ENCODE assay signal across 15 mouse cellular contexts in the genomic region with DNA sequence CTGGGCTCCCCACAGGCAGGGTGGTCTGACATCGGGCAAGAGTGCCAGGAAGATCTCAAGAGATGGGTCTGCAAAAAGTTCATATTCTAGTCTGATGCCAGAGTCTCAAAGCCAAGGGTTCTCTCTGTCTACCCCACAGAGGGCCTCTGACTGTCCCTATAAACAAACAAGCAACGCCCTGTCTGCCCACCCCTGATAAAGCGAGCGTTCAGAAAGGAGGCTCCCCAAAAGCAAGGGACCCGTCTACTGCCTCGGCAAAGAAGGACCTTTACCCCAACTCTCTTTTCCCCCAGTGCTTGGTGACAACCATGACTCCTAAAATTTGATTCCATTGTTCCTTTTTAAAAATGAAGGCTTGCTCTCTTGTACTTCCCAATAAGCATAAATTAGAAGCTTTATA. TPM values are rescaled to one million over a fixed set of nuclear protein-coding genes. Genes with fewer than 3 reads are reported as not detected.
DNase-seq lines count a peak whose midpoint lies in the region; ATAC-seq lines count a peak whose summit lies in the region.
"Had no signal": no experiment of that assay in that cellular context is flagged by ENCODE, and none has a peak within 500 bp of the region (broad histone marks: within the 10 kb centered on the region; RNA-seq: fewer than 3 reads in every experiment).

Ermap (minus strand) TSS at position 148 of the 400 bp plus-strand sequence.

- no peak within 1 kb of the TSS for H3K9ac ChIP-seq in hindbrain, embryonic 11.5 days (ENCODE audit: low read depth, low read length)
- no peak within 1 kb of the TSS for H3K9ac ChIP-seq in hindbrain, embryonic 16.5 days (ENCODE audit: low read depth, low read length)
- peak within 1 kb of the TSS; percentile 89 for H3K9ac ChIP-seq in liver, embryonic 11.5 days (ENCODE audit: low read depth, low read length)
- H3K9ac ChIP-seq in neural tube, embryonic 15.5 days (replicated peaks): no peak within 1 kb of the TSS
- H3K9ac ChIP-seq: hindbrain, embryonic 14.5 days; limb, embryonic 12.5 days had no signal

- no peaks in the 10 kb centered on the region for H3K9me3 ChIP-seq in hindbrain, embryonic 11.5 days (ENCODE audit: control insufficient read depth, low read length)
- no peaks in the 10 kb centered on the region for H3K9me3 ChIP-seq in hindbrain, embryonic 16.5 days (ENCODE audit: control insufficient read depth, low read length)
- no peaks in the 10 kb centered on the region for H3K9me3 ChIP-seq in liver, embryonic 11.5 days (ENCODE audit: control insufficient read depth, low read length)
- no peaks in the 10 kb centered on the region for H3K9me3 ChIP-seq in neural tube, embryonic 15.5 days (replicated peaks)
- H3K9me3 ChIP-seq: limb, embryonic 12.5 days had no signal

- no peaks in the 10 kb centered on the region for H3K4me1 ChIP-seq in hindbrain, embryonic 11.5 days (replicated peaks; ENCODE audit: control insufficient read depth, insufficient read depth, low read length)
- no peaks in the 10 kb centered on the region for H3K4me1 ChIP-seq in hindbrain, embryonic 16.5 days (ENCODE audit: control insufficient read depth, insufficient read depth, low read depth, low read length)
- peaks cover 18% of the 10 kb centered on the region for H3K4me1 ChIP-seq in liver, embryonic 11.5 days (replicated peaks; ENCODE audit: control insufficient read depth, insufficient read depth, low read length)
- no peaks in the 10 kb centered on the region for H3K4me1 ChIP-seq in neural tube, embryonic 15.5 days
- H3K4me1 ChIP-seq: limb, embryonic 12.5 days had no signal

- no peak within 1 kb of the TSS for H3K4me2 ChIP-seq in hindbrain, embryonic 11.5 days (replicated peaks; ENCODE audit: low read depth, low read length)
- H3K4me2 ChIP-seq in hindbrain, embryonic 16.5 days (ENCODE audit: low read length): no peak within 1 kb of the TSS
- peak within 1 kb of the TSS; percentile 72 for H3K4me2 ChIP-seq in liver, embryonic 11.5 days
- no peak within 1 kb of the TSS for H3K4me2 ChIP-seq in neural tube, embryonic 15.5 days
- H3K4me2 ChIP-seq: hindbrain, embryonic 14.5 days; limb, embryonic 12.5 days had no signal

- no peak for DNase-seq in hindbrain, embryonic 11.5 days (ENCODE audit: low spot score)
- DNase-seq in c-Kit-negative CD71-positive TER-119-positive erythroid progenitor cells, embryonic 14.5 days (ENCODE audit: low read depth, low spot score): peak; percentile 83
- DNase-seq in liver, embryonic 11.5 days (ENCODE audit: low spot score): peak; percentile 57
- peak; percentile 50 to 75 for DNase-seq in spleen, postnatal 36 days (ENCODE audit: low spot score in 2 of 2)
- no peak for DNase-seq in B cell, adult 2 months
- DNase-seq: adrenal gland, postnatal 25 days; cerebellum, adult 9-10 months; lung, postnatal 4 days; thymus, postnatal 25 days had no signal

- no peak within 1 kb of the TSS for H3K27ac ChIP-seq in hindbrain, embryonic 11.5 days (ENCODE audit: low read depth, low read length)
- no peak within 1 kb of the TSS for H3K27ac ChIP-seq in hindbrain, embryonic 16.5 days (ENCODE audit: low read depth, low read length)
- H3K27ac ChIP-seq in liver, embryonic 11.5 days (ENCODE audit: low read depth, low read length): peak within 1 kb of the TSS; percentile 96
- H3K27ac ChIP-seq in neural tube, embryonic 15.5 days (replicated peaks): no peak within 1 kb of the TSS
- H3K27ac ChIP-seq: hindbrain, embryonic 14.5 days; limb, embryonic 12.5 days had no signal

- WGBS in hindbrain, embryonic 11.5 days: 69% methylated on average over 6 of the region's 6 CpGs
- 56% methylated on average over 6 of the region's 6 CpGs for WGBS in hindbrain, embryonic 16.5 days
- 30% methylated on average over 6 of the region's 6 CpGs for WGBS in liver, embryonic 11.5 days
- WGBS in neural tube, embryonic 15.5 days: 59% methylated on average over 6 of the region's 6 CpGs

- peaks cover 2% of the 10 kb centered on the region; the same call in 1 of the 2 replicates for H3K27me3 ChIP-seq in hindbrain, embryonic 11.5 days (ENCODE audit: control insufficient read depth, insufficient read depth, low read length)
- H3K27me3 ChIP-seq in hindbrain, embryonic 16.5 days (replicated peaks; ENCODE audit: control insufficient read depth, insufficient read depth, low read length): no peaks in the 10 kb centered on the region
- no peaks in the 10 kb centered on the region for H3K27me3 ChIP-seq in liver, embryonic 11.5 days (replicated peaks; ENCODE audit: control insufficient read depth, insufficient read depth, low read length)
- H3K27me3 ChIP-seq in neural tube, embryonic 15.5 days (replicated peaks): no peaks in the 10 kb centered on the region

- no peak for ATAC-seq in hindbrain, embryonic 11.5 days (ENCODE audit: low FRiP score)
- no peak for ATAC-seq in hindbrain, embryonic 16.5 days
- peak; percentile 90 for ATAC-seq in liver, embryonic 11.5 days (replicated peaks; ENCODE audit: low FRiP score)
- ATAC-seq in neural tube, embryonic 15.5 days (ENCODE audit: low FRiP score): no peak
- ATAC-seq: forebrain, embryonic 16.5 days had no signal

- no peaks in the 10 kb centered on the region for H3K36me3 ChIP-seq in hindbrain, embryonic 11.5 days (ENCODE audit: control insufficient read depth, insufficient read depth, low read length)
- H3K36me3 ChIP-seq in hindbrain, embryonic 16.5 days (ENCODE audit: control insufficient read depth, insufficient read depth, low read length): no peaks in the 10 kb centered on the region
- peaks cover 15% of the 10 kb centered on the region for H3K36me3 ChIP-seq in liver, embryonic 11.5 days (ENCODE audit: control insufficient read depth, insufficient read depth, low read length)
- H3K36me3 ChIP-seq in neural tube, embryonic 15.5 days: no peaks in the 10 kb centered on the region
- H3K36me3 ChIP-seq: limb, embryonic 12.5 days had no signal

- no peak within 1 kb of the TSS for H3K4me3 ChIP-seq in hindbrain, embryonic 11.5 days (ENCODE audit: low read depth, low read length)
- H3K4me3 ChIP-seq in hindbrain, embryonic 16.5 days (ENCODE audit: low read length): no peak within 1 kb of the TSS
- H3K4me3 ChIP-seq in liver, embryonic 11.5 days (ENCODE audit: low read depth, low read length): peak within 1 kb of the TSS; percentile 56
- H3K4me3 ChIP-seq in neural tube, embryonic 15.5 days (replicated peaks): no peak within 1 kb of the TSS
- H3K4me3 ChIP-seq: limb, embryonic 12.5 days; myocyte had no signal

RNA-seq across cellular contexts. Expression of gene Ermap, which starts in this region (rescaled TPM):
- 9.9 and 11.1 TPM in 2 replicates for polyA plus RNA-seq in hindbrain, embryonic 11.5 days (2014; fragmentation: Nextera tagmentation; extraction: Ambion mirVana)
- 0.33 and 0.70 TPM in 2 replicates for polyA plus RNA-seq in hindbrain, embryonic 16.5 days (2015; fragmentation: Nextera tagmentation; extraction: Ambion mirVana)
- polyA plus RNA-seq in liver, embryonic 11.5 days (2014; fragmentation: Nextera tagmentation; extraction: Ambion mirVana): 263 and 274 TPM in 2 replicates
- polyA plus RNA-seq in neural tube, embryonic 15.5 days (2015; fragmentation: Nextera tagmentation; extraction: Ambion mirVana): 0.79 and 1.2 TPM in 2 replicates

Comparison
In these comparisons a context has a peak if more than half of its experiments do, and no peak if none do; other contexts are left out.
1. RNA of gene Ermap (polyA plus RNA-seq): 263 to 274 TPM in liver, embryonic 11.5 days; 9.9 to 11.1 TPM in hindbrain, embryonic 11.5 days, 0.79 to 1.2 TPM in neural tube, embryonic 15.5 days and 0.33 to 0.70 TPM in hindbrain, embryonic 16.5 days; every median in the first group is over 10 times any median in the second.
2. DNase-seq: peak in c-Kit-negative CD71-positive TER-119-positive erythroid progenitor cells, embryonic 14.5 days (single experiment), liver, embryonic 11.5 days (single experiment) and spleen, postnatal 36 days (2 of 2); none in hindbrain, embryonic 11.5 days (single experiment) and B cell, adult 2 months (0 of 2).